Mouse (Mus musculus) kidney, postnatal 0 days (tissue): ENCODE data around the gene Bcr. TPM values are rescaled to one million over a fixed set of nuclear protein-coding genes. Genes with fewer than 3 reads are reported as not detected.

ENCODE experiments used
- ATAC-seq: fragments of 200-750 bp; cut with Nextera tagmentation; replicated peaks from 2 replicates; pipeline ENCODE4 v1.8.0; 2017; ENCODE audit warnings: low read depth, moderate number of reproducible peaks, moderate TSS enrichment, moderate library complexity; ENCODE audit not compliant: low FRiP score
- DNase-seq: peaks from one replicate; pipeline ENCODE4 v3.0.0-alpha.2; 2016; ENCODE audit warnings: low spot score
- H3K27ac ChIP-seq: fragments of 300-500 bp; sonication (generic); 2 replicates; pipeline ENCODE4 v1.5.1; 2014; ENCODE audit warnings: mild to moderate bottlenecking
- H3K27me3 ChIP-seq: fragments of 300-500 bp; sonication (generic); 2 replicates; pipeline ENCODE4 v1.6.1; 2014; ENCODE audit warnings: low read length, mixed read lengths; ENCODE audit not compliant: insufficient read depth
- H3K36me3 ChIP-seq: fragments of 300-500 bp; sonication (generic); 2 replicates; pipeline ENCODE4 v1.6.1; 2014; ENCODE audit warnings: low read length, mixed read lengths; ENCODE audit not compliant: insufficient read depth
- H3K4me1 ChIP-seq: fragments of 300-500 bp; sonication (generic); replicated peaks from 2 replicates; pipeline ENCODE4 v1.6.1; 2014; ENCODE audit warnings: antibody characterized with exemption, low read length, mixed read lengths; ENCODE audit not compliant: insufficient read depth
- H3K4me2 ChIP-seq: fragments of 300-500 bp; sonication (generic); 2 replicates; pipeline ENCODE4 v1.6.1; 2014; ENCODE audit warnings: mild to moderate bottlenecking, low read length, moderate library complexity, mixed read lengths
- H3K4me3 ChIP-seq: fragments of 300-500 bp; sonication (generic); replicated peaks from 2 replicates; pipeline ENCODE4 v1.5.1; 2014; ENCODE audit warnings: low read depth, low read length
- H3K9ac ChIP-seq: fragments of 300-500 bp; sonication (generic); 2 replicates; pipeline ENCODE4 v1.6.1; 2014; ENCODE audit warnings: low read depth, low read length
- H3K9me3 ChIP-seq: fragments of 300-500 bp; sonication (generic); replicated peaks from 2 replicates; pipeline ENCODE4 v1.6.1; 2016; ENCODE audit warnings: low read length, inconsistent platforms, mixed read lengths
- CTCF ChIP-seq: IDR thresholded peaks from 2 replicates; pipeline ENCODE4 v1.5.1; 2016; ENCODE audit warnings: antibody characterized with exemption, low read depth, mild to moderate bottlenecking, moderate library complexity
- WGBS: fragments of 180-500 bp; shearing (Covaris S2); extraction: QIAGEN DNeasy Blood & Tissue Kit; methylation state at CpG from one replicate; pipeline ENCODE4 v1.1.7; 2014; 5-methylcytosine and 5-hydroxymethylcytosine counted together
- polyA plus RNA-seq: library from polyadenylated mRNA; unstranded; fragments of >200 nt; fragmentation: Nextera tagmentation; extraction: Ambion mirVana; gene quantifications from 2 replicates; pipeline ENCODE4 v1.2.1, GENCODE M21; 2015

Gene Bcr
- polyA plus RNA-seq, 1 experiment from 2014 or later: 5.9 TPM

DNA sequence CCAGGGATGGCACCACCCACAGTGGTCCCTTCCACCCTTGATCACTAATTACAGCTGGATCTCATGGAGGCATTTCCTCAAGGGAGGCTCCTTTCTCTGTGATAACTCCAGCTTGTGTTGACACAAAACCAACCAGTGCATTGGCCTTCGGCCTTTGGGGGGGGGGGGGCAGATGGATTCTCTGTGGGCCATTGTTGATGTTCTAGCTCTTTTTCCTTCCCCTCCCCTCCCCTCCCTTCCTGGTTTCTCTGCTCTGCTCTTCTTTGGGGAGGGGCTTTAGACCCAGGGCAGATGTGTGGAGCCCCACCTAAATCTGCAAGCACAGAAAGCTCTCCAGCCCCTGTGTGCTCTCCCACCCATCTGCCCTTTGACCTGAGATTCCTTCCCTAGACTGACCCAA is 98.0 kb downstream of the Bcr start:
- Histone ChIP-seq H3K9me3 (no peaks in the 10 kb centered on the region), H3K4me3 (no peak overlapping the region), H3K9ac (no peak overlapping the region), H3K27me3 (no peaks in the 10 kb centered on the region), H3K27ac (no peak overlapping the region), H3K36me3 (peaks cover 22% of the 10 kb centered on the region; the same call in 1 of the 2 replicates), H3K4me1 (no peaks in the 10 kb centered on the region), H3K4me2 (no peak overlapping the region)
- 27% methylated on average over 1 of the region's 1 CpGs for WGBS
- DNase-seq (no peak), ATAC-seq (no peak)
- no peak for TF ChIP-seq CTCF

DNA sequence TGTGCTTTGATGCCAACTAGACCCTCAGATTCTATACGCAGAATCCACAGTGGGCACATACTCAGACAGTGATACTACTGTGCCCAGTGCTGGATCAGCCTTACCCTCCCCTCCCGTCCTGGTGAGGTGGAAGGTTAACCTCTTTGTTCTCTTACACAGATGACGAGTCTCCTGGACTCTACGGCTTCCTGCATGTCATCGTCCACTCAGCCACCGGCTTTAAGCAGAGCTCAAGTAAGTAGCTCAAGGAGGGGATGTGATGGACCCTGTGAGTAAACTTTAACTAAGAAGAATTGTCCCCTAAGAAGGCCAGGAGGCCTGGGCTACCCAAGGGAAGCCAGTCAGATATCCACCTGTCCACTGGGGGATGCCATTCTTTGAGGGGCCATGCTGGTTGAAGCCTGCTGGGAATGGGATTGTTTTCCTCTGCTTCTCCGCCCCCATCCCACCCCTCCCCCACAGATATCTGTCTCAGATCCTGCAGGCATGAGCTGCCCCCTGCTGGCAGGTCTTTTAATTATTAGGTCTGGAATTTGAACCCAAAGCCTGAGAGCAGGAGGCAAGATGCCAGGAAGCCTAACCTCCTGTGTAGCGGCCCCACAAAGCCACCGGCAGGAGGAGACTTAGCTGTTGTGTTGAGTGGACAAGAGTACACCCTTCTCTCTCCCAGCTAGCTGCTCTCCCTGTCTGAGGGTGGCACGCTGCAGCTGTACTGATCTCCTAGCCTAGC is 99.9 kb downstream of the Bcr start:
- ATAC-seq (peak; percentile 44), DNase-seq (no peak)
- Histone ChIP-seq H3K27ac (no peak overlapping the region), H3K4me1 (no peaks in the 10 kb centered on the region), H3K36me3 (peaks cover 19% of the 10 kb centered on the region; the same call in 1 of the 2 replicates), H3K9ac (no peak overlapping the region), H3K27me3 (no peaks in the 10 kb centered on the region), H3K4me3 (no peak overlapping the region), H3K4me2 (no peak overlapping the region), H3K9me3 (no peaks in the 10 kb centered on the region)
- peak; percentile 45 for TF ChIP-seq CTCF
- 66% methylated on average over 10 of the region's 10 CpGs for WGBS

GRCm38 (mm10) chr10:75165825-75166481 is 105.6 kb downstream of the Bcr start:
- peaks cover 19% of the 10 kb centered on the region; the same call in 1 of the 2 replicates for H3K36me3 ChIP-seq
- H3K4me1 ChIP-seq: no peaks in the 10 kb centered on the region
- 77% methylated on average over 10 of the region's 10 CpGs for WGBS
- no peak for ATAC-seq
- no peak overlapping the region for H3K27ac ChIP-seq
- no peak for DNase-seq
- H3K9me3 ChIP-seq: no peaks in the 10 kb centered on the region
- no peak overlapping the region for H3K4me2 ChIP-seq
- H3K4me3 ChIP-seq: no peak overlapping the region
- TF ChIP-seq CTCF: no peak; the same call in 1 of the 2 replicates
- no peak overlapping the region for H3K9ac ChIP-seq
- no peaks in the 10 kb centered on the region for H3K27me3 ChIP-seq

GRCm38 (mm10) chr10:75166601-75167000 is 106.2 kb downstream of the Bcr start:
- H3K36me3 ChIP-seq: peaks cover 19% of the 10 kb centered on the region; the same call in 1 of the 2 replicates
- H3K9me3 ChIP-seq: no peaks in the 10 kb centered on the region
- no peak overlapping the region for H3K9ac ChIP-seq
- H3K27me3 ChIP-seq: no peaks in the 10 kb centered on the region
- 94% methylated on average over 4 of the region's 4 CpGs for WGBS
- H3K4me3 ChIP-seq: no peak overlapping the region
- no peak overlapping the region for H3K27ac ChIP-seq
- DNase-seq (no peak), ATAC-seq (no peak)
- no peaks in the 10 kb centered on the region for H3K4me1 ChIP-seq
- no peak overlapping the region for H3K4me2 ChIP-seq
- no peak for TF ChIP-seq CTCF

DNA sequence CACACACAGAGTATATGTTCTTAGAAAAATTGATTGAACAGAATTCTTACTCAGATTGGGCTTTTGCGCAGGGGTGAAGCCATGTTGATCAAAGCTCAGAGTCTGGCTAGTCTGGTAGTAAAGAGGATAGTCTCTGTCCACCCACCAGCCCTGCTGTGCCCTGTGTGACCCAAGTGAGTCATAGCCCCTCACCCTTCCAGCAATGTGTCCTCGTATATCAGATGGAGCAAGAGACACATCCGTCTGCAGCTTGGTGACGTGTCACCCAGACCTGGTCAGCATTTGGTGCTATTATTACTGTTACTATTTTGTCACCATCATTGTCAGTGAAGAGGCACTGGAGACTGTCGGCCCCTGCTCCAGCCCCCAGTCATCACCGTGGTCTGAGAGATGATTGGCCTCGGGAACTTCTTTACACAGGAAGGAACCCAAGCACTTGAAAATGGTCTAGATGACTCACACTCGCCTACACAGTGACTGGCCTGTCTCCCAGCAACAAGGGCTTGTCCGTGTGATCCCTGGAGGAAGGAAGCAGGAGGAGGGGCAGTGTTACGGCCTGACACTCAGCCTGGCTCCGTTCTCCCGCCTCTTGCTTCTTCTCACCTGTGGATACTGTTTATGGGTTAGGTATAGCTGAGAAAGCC is 109.9 kb downstream of the Bcr start:
- Histone ChIP-seq H3K4me2 (0 out of 2 replicates have a peak overlapping the region, but pooled peaks have one; percentile 7), H3K4me1 (peaks cover 6% of the 10 kb centered on the region; the same call in 1 of the 2 replicates), H3K9ac (no peak overlapping the region), H3K27ac (0 out of 2 replicates have a peak overlapping the region, but pooled peaks have one; percentile 31), H3K36me3 (no peaks in the 10 kb centered on the region), H3K4me3 (no peak overlapping the region), H3K27me3 (no peaks in the 10 kb centered on the region), H3K9me3 (no peaks in the 10 kb centered on the region)
- peak; percentile 82; the same call in 1 of the 2 replicates for ATAC-seq
- DNase-seq: peak; percentile 76
- WGBS: 40% methylated on average over 12 of the region's 12 CpGs
- TF ChIP-seq CTCF: no peak

- Histone ChIP-seq H3K4me3 (no peak overlapping the region), H3K4me2 (no peak overlapping the region), H3K36me3 (peaks cover 7% of the 10 kb centered on the region; the same call in 1 of the 2 replicates), H3K27me3 (no peaks in the 10 kb centered on the region), H3K9me3 (no peaks in the 10 kb centered on the region), H3K9ac (no peak overlapping the region), H3K4me1 (peaks cover 11% of the 10 kb centered on the region; the same call in 1 of the 2 replicates), H3K27ac (peak overlapping the region; percentile 38; the same call in 1 of the 2 replicates)
- TF ChIP-seq CTCF: no peak
- WGBS: 43% methylated on average over 8 of the region's 8 CpGs
- peak; percentile 53 for DNase-seq
- ATAC-seq: no peak; the same call in 1 of the 2 replicates
Observed at GRCm38 (mm10) chr10:75173056-75173455, 112.7 kb downstream of the Bcr start.
